Mouse (Mus musculus) thymus, postnatal 36 days (tissue): Measurements from ENCODE around the gene Kmt2e.
A peak's percentile ranks its signal among the peaks of the same experiment; 100 is the strongest.

Experiments used
- DNase-seq, 2 experiments: peaks; one replicate each; pipeline ENCODE4 v3.0.0; 2022; ENCODE audit warnings: mixed read lengths in 2 of 2

Kmt2e gene

GRCm38 (mm10) chr5:23411640-23412039 is 22.6 kb upstream of the Kmt2e start:
- no peak for DNase-seq

DNA sequence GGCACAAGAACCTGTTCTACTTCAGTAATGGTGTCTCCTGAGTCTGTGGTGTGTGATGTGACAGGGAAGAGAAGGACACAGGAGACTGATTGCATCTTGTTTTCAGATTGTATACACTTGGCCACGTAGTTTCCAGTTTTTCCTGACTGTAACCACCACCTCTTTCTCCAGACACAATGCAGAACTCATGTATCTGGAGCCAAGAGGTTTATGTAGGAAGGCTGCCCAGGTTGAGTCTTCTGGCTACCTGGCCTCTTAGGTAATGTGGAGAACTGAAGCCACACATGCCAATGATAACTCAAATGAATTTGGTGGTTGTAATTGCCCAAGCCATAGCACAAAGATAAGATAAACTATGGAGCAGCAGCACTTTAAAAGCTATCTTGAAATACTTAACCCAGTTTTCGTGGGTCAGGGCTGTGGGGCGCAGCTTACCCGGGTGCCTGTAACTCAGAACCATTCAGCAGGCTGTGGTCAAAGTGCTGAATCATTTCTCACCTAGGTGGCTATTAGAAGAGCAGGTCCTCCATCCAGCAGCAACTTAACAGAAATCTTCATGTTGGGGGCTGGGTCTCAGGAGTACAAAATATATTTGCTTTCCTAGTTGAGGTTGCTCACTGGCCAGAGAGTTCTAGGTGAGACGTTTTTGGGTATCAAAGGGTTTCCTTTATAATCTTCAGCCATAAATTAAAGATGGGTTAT is 21.8 kb upstream of the Kmt2e start:
- no peak for DNase-seq

- DNase-seq: no peak
Observed at GRCm38 (mm10) chr5:23413058-23413457, 21.2 kb upstream of the Kmt2e start.

DNA sequence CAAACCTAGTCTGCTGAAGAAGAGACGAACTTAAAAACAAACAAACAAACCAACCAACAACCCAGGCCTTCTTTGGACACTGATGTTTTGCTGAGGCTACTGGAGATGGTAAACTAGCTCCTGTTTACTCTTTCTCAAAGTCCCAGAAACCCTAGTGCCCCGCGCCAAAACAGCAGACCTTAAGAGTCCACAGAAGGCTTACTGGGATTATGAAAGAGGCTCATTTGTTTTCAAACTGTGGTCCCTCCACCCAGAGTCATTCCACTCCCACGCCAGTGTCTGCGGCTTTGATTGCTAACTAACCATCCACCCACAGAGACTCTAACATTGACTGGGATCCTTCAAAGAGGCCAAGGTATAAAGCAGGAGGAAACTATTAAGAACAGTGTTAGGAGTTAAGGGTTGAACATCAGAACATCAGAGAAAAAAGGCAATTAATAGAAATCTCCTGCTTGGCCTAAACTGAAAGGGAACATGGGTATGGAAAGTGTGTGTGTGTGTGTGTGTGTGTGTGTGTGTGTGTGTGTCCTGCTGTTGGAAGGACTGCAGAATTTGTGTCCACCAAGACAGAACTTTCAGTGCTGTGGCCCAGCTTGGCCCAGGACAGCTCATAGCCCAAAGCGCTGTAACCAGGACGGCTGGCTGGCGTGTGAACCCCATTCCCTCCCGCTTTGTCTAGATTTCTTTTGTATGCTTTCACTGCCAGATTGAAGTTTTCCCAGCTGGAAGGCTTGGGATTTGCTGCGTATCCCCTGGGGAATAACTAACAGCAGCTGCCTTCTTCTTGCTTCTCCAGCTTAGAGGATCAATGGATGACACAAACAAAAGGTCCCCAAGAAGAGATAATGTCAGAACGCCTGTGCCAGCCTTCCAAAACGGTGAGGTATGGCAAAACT is 20.4 kb upstream of the Kmt2e start:
- no peak for DNase-seq

DNA sequence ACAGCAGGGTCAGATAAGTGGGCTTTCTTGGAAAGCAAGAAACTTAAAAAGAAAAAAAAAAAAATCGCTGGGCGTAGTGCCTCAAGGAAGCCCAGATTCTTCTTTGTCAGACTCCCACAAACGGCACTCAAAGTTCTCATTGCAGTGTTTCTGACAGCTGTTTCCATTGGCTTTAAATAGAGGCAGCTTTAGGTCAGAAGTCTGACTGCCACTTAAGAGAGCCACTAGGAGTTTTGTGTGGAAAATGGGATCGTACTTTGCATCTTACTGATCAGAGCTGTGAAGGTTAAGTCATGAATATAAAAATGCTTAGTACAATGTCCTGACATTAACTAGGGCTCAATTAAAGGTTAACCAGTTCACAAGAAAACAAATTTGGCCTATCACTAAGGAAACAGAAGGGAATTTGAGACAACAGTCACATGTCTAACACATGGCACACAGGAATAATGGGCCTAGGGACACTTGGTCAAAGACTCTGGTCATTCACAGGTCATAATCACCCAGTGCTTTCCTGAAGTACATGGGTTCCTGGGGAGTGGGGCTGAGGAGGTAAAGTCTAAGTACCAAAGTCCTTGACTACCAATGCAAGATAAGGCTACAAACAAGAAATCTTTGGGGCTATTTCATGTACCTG is 19.6 kb upstream of the Kmt2e start:
- no peak for DNase-seq

GRCm38 (mm10) chr5:23415571-23416285 is 18.5 kb upstream of the Kmt2e start:
- DNase-seq: peak in 1 of 2 experiments; percentile 7

- DNase-seq: no peak
Observed at GRCm38 (mm10) chr5:23416286-23416643, 18.0 kb upstream of the Kmt2e start.

GRCm38 (mm10) chr5:23417716-23418115 is 16.5 kb upstream of the Kmt2e start:
- no peak for DNase-seq

DNA sequence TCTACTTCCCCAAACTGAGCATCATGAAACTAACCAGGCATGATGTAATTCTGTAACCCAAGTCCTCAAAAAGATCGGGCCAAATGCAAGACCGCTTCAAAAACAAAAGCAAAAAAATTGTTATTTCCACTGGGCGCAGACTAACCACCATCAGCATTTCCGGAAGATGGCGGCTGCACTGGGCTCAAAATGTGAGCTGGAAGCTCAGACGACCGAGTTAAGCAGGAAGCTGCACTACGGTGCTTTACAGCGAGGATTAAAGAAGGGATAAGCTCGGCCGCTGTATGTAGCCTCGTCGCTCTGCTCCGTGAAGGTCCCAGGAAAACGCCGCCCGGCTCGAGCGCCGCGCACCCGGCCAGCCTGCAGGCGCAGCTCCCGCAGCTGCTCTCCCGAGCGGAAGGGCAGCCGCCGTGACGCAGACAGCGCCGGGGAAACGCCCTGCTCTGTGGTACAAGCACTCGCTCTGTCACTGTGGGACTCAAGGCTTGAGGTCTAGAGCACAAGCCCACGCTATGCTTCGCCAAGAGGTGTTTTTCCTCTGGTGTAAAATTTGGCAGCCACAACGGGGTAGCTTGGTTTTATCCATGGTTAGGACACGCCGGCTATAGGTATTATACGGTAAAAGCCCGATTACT is 16.0 kb upstream of the Kmt2e start:
- DNase-seq: peak; percentile 89 to 91

DNA sequence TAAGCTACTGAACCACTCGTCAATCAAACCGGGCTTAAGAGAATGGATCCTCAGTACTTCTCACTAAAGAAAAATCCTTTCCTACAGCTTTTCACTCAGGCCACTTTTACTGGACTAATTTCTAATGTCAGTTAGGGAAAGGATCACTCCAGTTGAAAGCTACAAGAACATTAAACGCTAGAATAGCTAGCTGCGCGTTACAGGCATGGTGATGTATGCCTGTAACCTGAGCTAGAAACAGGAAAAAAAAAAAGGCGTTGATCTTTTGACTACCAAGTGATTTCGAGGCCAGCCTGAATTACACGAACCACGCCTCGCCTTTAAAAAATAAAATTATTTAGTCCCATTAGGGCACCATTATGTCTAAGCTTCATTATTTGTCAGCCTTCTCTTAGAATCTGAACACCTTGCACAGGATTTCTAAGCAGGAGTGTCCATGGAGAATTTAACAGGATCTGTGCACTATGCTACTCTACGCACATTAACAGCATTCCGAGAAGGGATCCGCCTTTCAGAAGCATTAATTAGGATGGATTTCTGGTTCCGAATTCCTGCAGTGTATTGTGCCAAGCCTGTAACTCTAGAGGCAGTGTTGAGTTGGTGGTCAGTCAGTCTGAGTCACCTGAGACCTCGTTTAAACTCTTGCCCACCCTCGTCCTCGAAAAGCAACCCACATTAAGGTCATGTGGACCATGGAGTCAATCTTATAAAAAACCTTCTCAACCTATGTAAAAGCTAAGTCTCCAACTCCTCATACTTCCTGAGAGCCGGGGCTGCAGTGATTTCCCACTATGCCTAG is 15.2 kb upstream of the Kmt2e start:
- no peak for DNase-seq

DNA sequence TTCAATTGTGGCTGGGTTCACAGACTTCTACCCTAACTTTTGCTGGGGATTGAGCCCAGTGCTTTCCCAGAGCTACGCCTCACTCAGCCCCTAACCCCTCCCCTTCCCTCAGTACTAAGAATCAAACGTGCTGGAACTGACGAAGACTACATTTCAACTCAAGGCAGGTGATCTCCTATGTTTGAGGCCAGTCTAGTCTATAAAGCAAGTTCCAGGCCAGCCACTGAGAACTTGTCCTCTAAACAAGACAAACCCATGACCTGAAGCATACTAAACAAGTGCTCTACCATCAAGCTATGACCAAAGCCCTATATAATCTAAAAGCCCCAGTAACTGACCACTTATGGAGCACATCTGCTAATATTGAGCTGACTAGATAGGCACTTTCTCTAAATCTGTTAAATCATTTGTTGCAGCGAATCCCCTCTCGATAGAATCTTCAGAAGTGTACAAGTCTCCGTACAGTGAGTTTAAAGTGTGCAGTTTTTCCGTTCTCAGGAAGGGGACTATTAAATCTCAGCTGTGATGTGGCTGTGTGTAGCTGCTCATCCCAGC is 14.5 kb upstream of the Kmt2e start:
- no peak for DNase-seq

DNA sequence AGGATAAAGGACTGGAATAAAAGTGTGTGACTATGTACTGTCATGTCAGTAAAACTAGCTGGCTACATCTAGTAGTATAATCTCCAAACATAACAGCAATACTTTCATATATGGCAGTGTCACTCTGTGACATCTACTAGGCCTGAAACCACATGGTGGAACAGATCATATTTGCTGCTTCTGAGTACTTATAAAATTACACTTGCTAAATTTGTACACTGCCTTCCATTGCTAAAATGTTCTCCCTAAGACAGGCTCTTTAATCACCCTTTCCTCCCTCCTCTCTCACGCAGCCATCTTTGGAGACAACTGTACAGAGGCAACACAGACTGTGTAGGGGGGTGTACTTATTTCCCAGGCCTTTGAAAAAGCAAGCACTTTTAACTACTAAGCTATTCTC is 13.8 kb upstream of the Kmt2e start:
- DNase-seq: no peak

- no peak for DNase-seq
Observed at GRCm38 (mm10) chr5:23421440-23421839, 12.8 kb upstream of the Kmt2e start.

DNA sequence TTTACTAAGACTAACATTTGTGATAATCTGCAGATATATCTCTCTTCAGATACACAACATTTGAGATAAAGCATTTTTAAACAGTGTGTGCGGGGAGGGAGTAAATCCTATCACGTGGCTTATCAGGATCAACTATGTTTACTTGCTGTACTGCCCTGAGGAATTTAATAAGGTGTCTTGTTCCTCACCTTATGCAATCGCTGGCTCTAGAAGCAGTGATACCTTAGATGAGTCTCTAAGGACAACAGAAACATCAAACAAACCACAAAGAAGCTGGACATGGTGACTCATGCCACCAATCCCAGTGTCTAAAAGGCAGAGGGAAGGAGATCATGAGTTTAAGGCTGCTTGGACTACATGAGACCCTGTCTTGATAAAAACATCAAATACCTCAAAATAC is 11.2 kb upstream of the Kmt2e start:
- no peak for DNase-seq

GRCm38 (mm10) chr5:23427501-23427900 is 6.7 kb upstream of the Kmt2e start:
- DNase-seq: no peak

GRCm38 (mm10) chr5:23431070-23431864 is 3.0 kb upstream of the Kmt2e start:
- no peak for DNase-seq

DNA sequence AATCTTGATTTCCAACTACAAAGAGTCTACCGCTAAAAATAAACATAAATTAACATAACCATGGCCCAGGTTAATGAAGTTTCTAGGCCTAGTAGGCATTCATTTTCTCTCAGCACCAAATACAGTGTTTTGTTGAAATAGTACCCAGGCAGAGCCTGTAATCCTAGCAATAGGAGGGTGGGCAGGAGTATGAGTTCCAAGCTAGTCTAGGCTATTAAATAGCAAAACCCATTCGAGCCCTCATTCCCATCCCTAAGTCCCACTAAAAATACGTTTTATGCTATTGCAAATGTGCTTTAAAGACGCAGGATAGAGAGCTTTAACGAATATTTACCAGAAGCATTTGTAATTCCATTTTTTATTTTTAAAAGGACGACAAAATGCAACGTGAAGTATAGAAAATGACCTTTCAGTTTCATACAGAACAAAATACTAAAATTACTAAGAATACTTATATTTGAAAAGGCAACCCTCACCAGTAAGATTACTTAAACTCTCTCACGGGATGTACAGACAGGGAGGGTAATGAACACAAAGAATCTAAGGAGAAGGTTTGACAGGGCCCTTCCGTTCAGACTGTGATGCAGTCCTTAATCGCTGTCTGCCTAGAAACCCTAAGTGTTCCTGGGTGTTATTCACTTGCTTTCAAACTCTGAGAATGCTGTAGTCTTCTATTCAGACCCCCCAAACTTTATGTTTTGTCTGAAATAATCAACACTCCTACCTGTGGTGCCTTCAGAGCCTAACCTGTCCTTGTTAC is 2.1 kb upstream of the Kmt2e start:
- no peak for DNase-seq

GRCm38 (mm10) chr5:23432708-23433645 is 1.3 kb upstream of the Kmt2e start:
- DNase-seq: peak; percentile 96 to 99
